Mouse (Mus musculus): Measurements from ENCODE around the gene Cdyl.

DNA sequence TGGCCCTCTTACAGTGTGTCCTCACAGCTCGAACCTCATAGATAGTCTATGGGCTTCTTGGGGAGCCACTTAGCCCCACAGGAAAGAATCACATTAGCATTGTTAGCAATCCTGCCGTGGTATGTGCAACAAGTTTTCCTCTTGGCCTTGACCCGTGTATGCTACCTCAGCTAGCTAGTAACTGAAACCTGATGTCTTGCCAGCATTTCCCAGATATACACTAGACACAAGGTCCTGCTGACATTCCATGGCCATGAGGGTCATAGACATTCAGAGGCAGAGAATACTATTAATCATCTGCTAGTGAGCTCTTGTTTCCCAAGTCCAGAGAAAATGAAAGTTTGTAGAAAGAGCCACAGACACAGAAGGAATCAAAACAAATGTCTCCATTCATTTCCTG is 158.0 kb downstream of the Cdyl start:
- no peak for TF ChIP-seq CTCF (IDR thresholded peaks at IDR 0.05; ENCODE audit: low read depth, low read length)
- no peak for TF ChIP-seq POLR2AphosphoS5 (IDR thresholded peaks at IDR 0.05; ENCODE audit: insufficient replicate concordance, low read depth, low read length)
